In the genomic region with DNA sequence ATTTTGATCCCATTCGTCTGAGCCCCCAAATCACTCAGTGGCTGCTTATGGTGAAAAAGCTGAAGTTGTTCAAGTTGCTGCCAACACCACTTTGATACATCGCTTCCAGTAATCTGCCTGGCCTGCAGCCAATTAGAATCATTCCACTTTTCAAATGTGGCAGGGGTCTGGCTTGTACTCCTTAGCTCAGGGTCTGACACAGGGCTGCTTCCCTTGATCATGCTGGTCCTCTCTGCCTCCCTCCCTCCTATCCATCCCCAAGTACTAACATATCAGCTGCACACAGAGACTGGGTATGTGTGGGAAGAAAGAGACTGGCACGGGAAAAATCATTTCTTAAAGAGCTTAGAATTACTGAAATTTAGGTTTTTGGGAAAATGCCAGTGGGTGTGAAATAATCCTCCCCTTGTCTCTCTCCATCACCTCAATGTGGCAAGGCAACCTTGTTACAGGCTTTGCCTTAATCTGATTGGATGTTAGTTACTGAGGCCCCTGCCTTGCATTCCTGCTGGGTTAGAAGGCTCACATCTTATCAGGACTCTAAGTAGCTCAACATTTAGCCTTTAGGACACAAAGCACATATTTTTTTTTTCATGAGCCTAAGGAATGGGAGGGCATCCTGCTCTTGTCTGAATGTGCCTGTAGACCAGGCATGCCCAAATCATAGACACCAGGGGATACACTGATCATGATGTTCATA, we compare ENCODE assay signal across 18 mouse cellular contexts. TPM values are rescaled to one million over a fixed set of nuclear protein-coding genes. Genes with fewer than 3 reads are reported as not detected.
DNase-seq lines count a peak whose midpoint lies in the region; ATAC-seq lines count a peak whose summit lies in the region.
"Had no signal": no experiment of that assay in that cellular context is flagged by ENCODE, and none has a peak within 500 bp of the region (broad histone marks: within the 10 kb centered on the region; RNA-seq: fewer than 3 reads in every experiment).

No protein-coding gene starts in this region.

- H3K27ac ChIP-seq in forebrain, embryonic 14.5 days (ENCODE audit: low read depth, low read length): no peak overlapping the region
- H3K27ac ChIP-seq in forebrain, embryonic 10.5 days: no peak overlapping the region
- H3K27ac ChIP-seq in hindbrain, embryonic 15.5 days (replicated peaks): no peak overlapping the region
- H3K27ac ChIP-seq in hindbrain, embryonic 11.5 days (ENCODE audit: low read depth, low read length): no peak overlapping the region
- H3K27ac ChIP-seq: embryonic facial prominence, embryonic 12.5 days; heart, adult 2 months; midbrain, embryonic 12.5 days; neural tube, embryonic 12.5 days; stomach, embryonic 15.5 days had no signal

- peak; percentile 74 for DNase-seq in forebrain, embryonic 14.5 days (ENCODE audit: low spot score)
- DNase-seq in forebrain, embryonic 10.5 days (ENCODE audit: extremely low spot score, low spot score): no peak
- no peak for DNase-seq in hindbrain, embryonic 11.5 days (ENCODE audit: low spot score)
- DNase-seq in testis, postnatal 14 days (ENCODE audit: low spot score): peak; percentile 29
- DNase-seq in testis, postnatal 10 days (ENCODE audit: low spot score): no peak
- DNase-seq: adrenal gland, postnatal 10 days; cerebellum, postnatal 25 days; heart, adult 2 months; kidney, adult 9 months; liver; thymus, postnatal 36 days had no signal

- H3K4me1 ChIP-seq in forebrain, embryonic 14.5 days (ENCODE audit: control insufficient read depth, insufficient read depth, low read length): peaks cover 8% of the 10 kb centered on the region; the same call in 1 of the 2 replicates
- peaks cover 14% of the 10 kb centered on the region for H3K4me1 ChIP-seq in forebrain, embryonic 10.5 days
- H3K4me1 ChIP-seq in hindbrain, embryonic 15.5 days (replicated peaks): no peaks in the 10 kb centered on the region
- no peaks in the 10 kb centered on the region for H3K4me1 ChIP-seq in hindbrain, embryonic 11.5 days (replicated peaks; ENCODE audit: control insufficient read depth, insufficient read depth, low read length)
- H3K4me1 ChIP-seq: neural tube, embryonic 12.5 days had no signal

- no peaks in the 10 kb centered on the region for H3K36me3 ChIP-seq in forebrain, embryonic 14.5 days (ENCODE audit: control insufficient read depth, insufficient read depth, low read length)
- H3K36me3 ChIP-seq in forebrain, embryonic 10.5 days (replicated peaks): no peaks in the 10 kb centered on the region
- H3K36me3 ChIP-seq in hindbrain, embryonic 15.5 days: no peaks in the 10 kb centered on the region
- H3K36me3 ChIP-seq in hindbrain, embryonic 11.5 days (ENCODE audit: control insufficient read depth, insufficient read depth, low read length): no peaks in the 10 kb centered on the region
- H3K36me3 ChIP-seq: embryonic facial prominence, embryonic 12.5 days; midbrain, embryonic 12.5 days; neural tube, embryonic 12.5 days; stomach, embryonic 15.5 days had no signal

- H3K4me3 ChIP-seq in forebrain, embryonic 14.5 days (ENCODE audit: low read depth, low read length): no peak overlapping the region
- H3K4me3 ChIP-seq in forebrain, embryonic 10.5 days: no peak overlapping the region
- no peak overlapping the region for H3K4me3 ChIP-seq in hindbrain, embryonic 15.5 days
- no peak overlapping the region for H3K4me3 ChIP-seq in hindbrain, embryonic 11.5 days (ENCODE audit: low read depth, low read length)
- H3K4me3 ChIP-seq: embryonic facial prominence, embryonic 12.5 days; heart, adult 2 months; midbrain, embryonic 12.5 days; neural tube, embryonic 12.5 days; stomach, embryonic 15.5 days had no signal

- no peaks in the 10 kb centered on the region for H3K27me3 ChIP-seq in forebrain, embryonic 14.5 days (replicated peaks; ENCODE audit: control insufficient read depth, insufficient read depth, low read length)
- H3K27me3 ChIP-seq in forebrain, embryonic 10.5 days (ENCODE audit: poor library complexity, severe bottlenecking): no peaks in the 10 kb centered on the region
- no peaks in the 10 kb centered on the region for H3K27me3 ChIP-seq in hindbrain, embryonic 15.5 days
- H3K27me3 ChIP-seq in hindbrain, embryonic 11.5 days (ENCODE audit: control insufficient read depth, insufficient read depth, low read length): no peaks in the 10 kb centered on the region
- H3K27me3 ChIP-seq: embryonic facial prominence, embryonic 12.5 days; midbrain, embryonic 12.5 days; neural tube, embryonic 12.5 days; stomach, embryonic 15.5 days had no signal

- 24% methylated on average over 3 of the region's 3 CpGs for WGBS in forebrain, embryonic 14.5 days
- 81% methylated on average over 3 of the region's 3 CpGs for WGBS in forebrain, embryonic 10.5 days
- WGBS in hindbrain, embryonic 15.5 days: 59% methylated on average over 3 of the region's 3 CpGs
- WGBS in hindbrain, embryonic 11.5 days: 83% methylated on average over 3 of the region's 3 CpGs

- no peak overlapping the region for H3K9ac ChIP-seq in forebrain, embryonic 14.5 days (ENCODE audit: low read length)
- no peak overlapping the region for H3K9ac ChIP-seq in hindbrain, embryonic 15.5 days
- no peak overlapping the region for H3K9ac ChIP-seq in hindbrain, embryonic 11.5 days (ENCODE audit: low read depth, low read length)
- H3K9ac ChIP-seq: embryonic facial prominence, embryonic 12.5 days; midbrain, embryonic 12.5 days; neural tube, embryonic 12.5 days; stomach, embryonic 15.5 days had no signal

- H3K4me2 ChIP-seq in forebrain, embryonic 14.5 days (ENCODE audit: low read length): no peak overlapping the region
- H3K4me2 ChIP-seq in hindbrain, embryonic 15.5 days: no peak overlapping the region
- H3K4me2 ChIP-seq in hindbrain, embryonic 11.5 days (replicated peaks; ENCODE audit: low read depth, low read length): no peak overlapping the region
- H3K4me2 ChIP-seq: embryonic facial prominence, embryonic 12.5 days; midbrain, embryonic 12.5 days; neural tube, embryonic 12.5 days; stomach, embryonic 15.5 days had no signal

- no peaks in the 10 kb centered on the region for H3K9me3 ChIP-seq in forebrain, embryonic 14.5 days (replicated peaks; ENCODE audit: control insufficient read depth, low read length)
- no peaks in the 10 kb centered on the region for H3K9me3 ChIP-seq in forebrain, embryonic 10.5 days
- H3K9me3 ChIP-seq in hindbrain, embryonic 15.5 days: no peaks in the 10 kb centered on the region
- no peaks in the 10 kb centered on the region for H3K9me3 ChIP-seq in hindbrain, embryonic 11.5 days (ENCODE audit: control insufficient read depth, low read length)
- H3K9me3 ChIP-seq: embryonic facial prominence, embryonic 12.5 days; midbrain, embryonic 12.5 days; neural tube, embryonic 12.5 days; stomach, embryonic 15.5 days had no signal

- ATAC-seq in forebrain, embryonic 14.5 days: peak; percentile 49; the same call in 1 of the 2 replicates
- ATAC-seq in hindbrain, embryonic 15.5 days (ENCODE audit: low FRiP score, low read depth): peak; percentile 68; the same call in 1 of the 2 replicates
- no peak for ATAC-seq in hindbrain, embryonic 11.5 days (ENCODE audit: low FRiP score)
- no peak for ATAC-seq in erythroblast, adult 5-6 weeks (replicated peaks; ENCODE audit: low FRiP score, poor library complexity, severe bottlenecking)
- ATAC-seq in megakaryocyte-erythroid progenitor cell, adult 5-6 weeks (replicated peaks; ENCODE audit: low FRiP score, low TSS enrichment, poor library complexity, severe bottlenecking): no peak

RNA-seq across cellular contexts. Expression of gene Gprin3, which starts 16.9 kb away (rescaled TPM):
- polyA plus RNA-seq in forebrain, embryonic 14.5 days (2014; fragmentation: Nextera tagmentation; extraction: Ambion mirVana): 1.9 and 3.2 TPM in 2 replicates
- 0.02 and 0.05 TPM in 2 replicates for polyA plus RNA-seq in forebrain, embryonic 10.5 days (2016; fragmentation: Nextera tagmentation; extraction: Ambion mirVana)
- 8.5 and 10.2 TPM in 2 replicates for polyA plus RNA-seq in hindbrain, embryonic 15.5 days (2015; fragmentation: Nextera tagmentation; extraction: Ambion mirVana)
- polyA plus RNA-seq in hindbrain, embryonic 11.5 days (2014; fragmentation: Nextera tagmentation; extraction: Ambion mirVana): 0.15 and 0.37 TPM in 2 replicates
- total RNA-seq in erythroblast, adult 5-6 weeks (2015; ENCODE audit: low replicate concordance): not detected in 2 replicates
- total RNA-seq in erythroblast, adult 5-6 weeks (2017; ENCODE audit: low replicate concordance): 0.09 and 0.14 TPM in 2 replicates
- total RNA-seq in megakaryocyte-erythroid progenitor cell, adult 5-6 weeks (2014; fragmentation: Nextera tagmentation): 0.20 and 0.55 TPM in 2 replicates
- total RNA-seq in megakaryocyte-erythroid progenitor cell, adult 5-6 weeks (2017): 0.30 and 0.33 TPM in 2 replicates

Comparison
In these comparisons a context has a peak if more than half of its experiments do, and no peak if none do; other contexts are left out.
1. ATAC-seq: peak in forebrain, embryonic 14.5 days (single experiment) and hindbrain, embryonic 15.5 days (single experiment); none in hindbrain, embryonic 11.5 days (single experiment), erythroblast, adult 5-6 weeks (single experiment) and megakaryocyte-erythroid progenitor cell, adult 5-6 weeks (single experiment).
2. DNase-seq: peak in forebrain, embryonic 14.5 days (single experiment) and testis, postnatal 14 days (single experiment); none in forebrain, embryonic 10.5 days (single experiment), hindbrain, embryonic 11.5 days (single experiment) and testis, postnatal 10 days (single experiment).